Mouse (Mus musculus): ENCODE results near the gene Psen2. TPM values are rescaled to one million over a fixed set of nuclear protein-coding genes. Genes with fewer than 3 reads are reported as not detected.

Gene Psen2
- polyA plus RNA-seq, 1 experiment from 2014 or later, result 9.4 TPM

GRCm38 (mm10) chr1:180195703-180196381, 67.4 kb downstream of the Psen2 start:
- Histone ChIP-seq H3K4me3 (peak overlapping the region; percentile 71), H3K4me1 (peaks cover 15% of the 10 kb centered on the region), H3K36me3 (no peaks in the 10 kb centered on the region), H3K4me2 (peak overlapping the region; percentile 91), H3K27me3 (peaks cover 12% of the 10 kb centered on the region), H3K9ac (peak overlapping the region; percentile 69), H3K27ac (no peak overlapping the region), H3K9me3 (no peaks in the 10 kb centered on the region)
- under 1% methylated on average over 57 of the region's 57 CpGs for WGBS
- ATAC-seq (ENCODE audit: insufficient number of reproducible peaks, insufficient read depth, low FRiP score, low TSS enrichment, low read depth), result peak; percentile 99

- WGBS, result 26% methylated on average over 9 of the region's 9 CpGs
- 0 out of 2 replicates have a peak, but pooled peaks have one; percentile 56 for ATAC-seq (ENCODE audit: insufficient number of reproducible peaks, insufficient read depth, low FRiP score, low TSS enrichment, low read depth)
- peak overlapping the region; percentile 91 for H3K4me2 ChIP-seq
- H3K27me3 ChIP-seq, result peaks cover 12% of the 10 kb centered on the region
- H3K4me3 ChIP-seq, result peak overlapping the region; percentile 71
- no peaks in the 10 kb centered on the region for H3K36me3 ChIP-seq
- H3K4me1 ChIP-seq, result peaks cover 15% of the 10 kb centered on the region
- H3K27ac ChIP-seq, result peak overlapping the region; percentile 0; the same call in 1 of the 2 replicates
- no peaks in the 10 kb centered on the region for H3K9me3 ChIP-seq
- peak overlapping the region; percentile 69 for H3K9ac ChIP-seq
Observed at GRCm38 (mm10) chr1:180194781-180195471, 68.3 kb downstream of the Psen2 start.

DNA sequence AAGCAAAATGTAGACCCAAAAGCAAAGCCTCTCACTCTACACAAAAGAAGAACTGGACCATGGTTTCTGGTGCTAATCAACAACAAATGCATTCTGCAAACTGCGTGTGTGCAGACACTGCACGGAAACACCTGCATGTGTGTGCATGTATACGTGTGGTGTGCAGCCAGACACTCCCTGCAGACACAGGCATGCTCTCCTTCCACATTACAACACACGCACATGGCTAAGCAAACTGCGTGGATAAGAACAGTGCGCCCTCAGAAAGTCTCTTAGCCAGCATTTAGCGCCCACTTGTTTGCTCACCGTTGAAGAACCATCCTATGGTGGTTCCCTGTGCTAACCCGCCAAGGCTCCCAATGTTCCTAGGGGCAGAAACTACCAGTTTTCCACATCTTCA, 69.2 kb downstream of the Psen2 start:
- H3K27ac ChIP-seq, result no peak overlapping the region
- no peaks in the 10 kb centered on the region for H3K36me3 ChIP-seq
- WGBS, result 83% methylated on average over 9 of the region's 9 CpGs
- ATAC-seq (ENCODE audit: insufficient number of reproducible peaks, insufficient read depth, low FRiP score, low TSS enrichment, low read depth), result no peak
- no peak overlapping the region for H3K4me2 ChIP-seq
- no peak overlapping the region for H3K9ac ChIP-seq
- H3K4me1 ChIP-seq, result peaks cover 15% of the 10 kb centered on the region
- peaks cover 12% of the 10 kb centered on the region for H3K27me3 ChIP-seq
- no peak overlapping the region for H3K4me3 ChIP-seq
- no peaks in the 10 kb centered on the region for H3K9me3 ChIP-seq

DNA sequence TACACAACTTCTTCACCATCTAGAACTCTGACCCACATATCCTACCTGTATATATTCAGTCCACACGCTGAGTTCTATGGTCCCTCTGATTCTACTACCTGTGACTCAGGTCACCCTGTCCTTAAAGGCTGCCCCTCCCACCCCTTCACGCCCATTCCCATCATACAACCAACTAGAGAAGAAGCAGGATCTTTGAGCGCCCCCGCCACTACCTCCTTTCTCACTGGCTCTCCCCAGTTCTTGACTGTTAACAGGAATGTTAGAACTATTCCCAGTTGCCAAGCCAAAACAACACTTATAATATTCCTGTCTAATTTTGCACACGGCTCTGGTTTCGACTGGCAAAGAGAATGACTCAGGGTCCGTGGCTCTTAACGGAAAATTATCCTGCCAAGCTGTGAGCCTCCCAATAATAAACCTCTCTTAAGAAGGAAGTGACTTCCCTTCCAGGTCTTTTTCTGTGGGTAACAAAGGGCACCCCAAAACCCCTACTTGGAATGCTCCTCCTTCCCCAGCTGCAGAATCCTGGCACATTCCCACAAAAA, 69.8 kb downstream of the Psen2 start:
- no peak overlapping the region for H3K4me3 ChIP-seq
- ATAC-seq (ENCODE audit: insufficient number of reproducible peaks, insufficient read depth, low FRiP score, low TSS enrichment, low read depth), result no peak
- no peak overlapping the region for H3K27ac ChIP-seq
- H3K36me3 ChIP-seq, result no peaks in the 10 kb centered on the region
- no peaks in the 10 kb centered on the region for H3K9me3 ChIP-seq
- peaks cover 15% of the 10 kb centered on the region for H3K4me1 ChIP-seq
- WGBS, result 77% methylated on average over 8 of the region's 8 CpGs
- H3K4me2 ChIP-seq, result no peak overlapping the region
- peaks cover 12% of the 10 kb centered on the region for H3K27me3 ChIP-seq
- H3K9ac ChIP-seq, result no peak overlapping the region

DNA sequence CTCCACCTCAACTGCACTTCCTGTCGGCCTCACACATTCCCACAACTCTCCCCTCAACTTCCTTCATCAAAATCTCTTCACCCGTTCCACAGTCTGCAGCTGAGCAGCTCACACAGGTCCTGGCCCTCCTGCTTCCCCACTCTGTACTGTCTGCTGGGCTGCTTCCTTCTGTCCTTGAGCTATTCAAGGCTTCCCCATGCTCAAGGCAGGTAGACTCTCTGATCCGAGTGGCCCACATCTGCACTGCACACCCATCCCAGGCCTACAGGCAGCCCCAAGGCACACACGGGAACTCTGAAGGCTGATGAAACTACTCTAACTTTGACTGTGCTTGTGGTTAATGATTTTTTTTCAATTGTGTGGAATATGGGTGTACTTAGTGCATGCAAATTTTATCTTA, 70.4 kb downstream of the Psen2 start:
- no peak for ATAC-seq (ENCODE audit: insufficient number of reproducible peaks, insufficient read depth, low FRiP score, low TSS enrichment, low read depth)
- Histone ChIP-seq H3K27ac (no peak overlapping the region), H3K4me2 (no peak overlapping the region), H3K27me3 (peaks cover 12% of the 10 kb centered on the region), H3K36me3 (no peaks in the 10 kb centered on the region), H3K9ac (no peak overlapping the region), H3K4me1 (peaks cover 15% of the 10 kb centered on the region), H3K9me3 (no peaks in the 10 kb centered on the region), H3K4me3 (no peak overlapping the region)
- 47% methylated on average over 4 of the region's 4 CpGs for WGBS

GRCm38 (mm10) chr1:180191651-180192220, 71.5 kb downstream of the Psen2 start:
- H3K9ac ChIP-seq, result no peak overlapping the region
- no peaks in the 10 kb centered on the region for H3K36me3 ChIP-seq
- no peak overlapping the region for H3K4me3 ChIP-seq
- H3K4me2 ChIP-seq, result no peak overlapping the region
- WGBS, result 69% methylated on average over 7 of the region's 7 CpGs
- no peak overlapping the region for H3K27ac ChIP-seq
- no peaks in the 10 kb centered on the region for H3K9me3 ChIP-seq
- H3K27me3 ChIP-seq, result peaks cover 12% of the 10 kb centered on the region
- ATAC-seq (ENCODE audit: insufficient number of reproducible peaks, insufficient read depth, low FRiP score, low TSS enrichment, low read depth), result no peak
- peaks cover 15% of the 10 kb centered on the region for H3K4me1 ChIP-seq

DNA sequence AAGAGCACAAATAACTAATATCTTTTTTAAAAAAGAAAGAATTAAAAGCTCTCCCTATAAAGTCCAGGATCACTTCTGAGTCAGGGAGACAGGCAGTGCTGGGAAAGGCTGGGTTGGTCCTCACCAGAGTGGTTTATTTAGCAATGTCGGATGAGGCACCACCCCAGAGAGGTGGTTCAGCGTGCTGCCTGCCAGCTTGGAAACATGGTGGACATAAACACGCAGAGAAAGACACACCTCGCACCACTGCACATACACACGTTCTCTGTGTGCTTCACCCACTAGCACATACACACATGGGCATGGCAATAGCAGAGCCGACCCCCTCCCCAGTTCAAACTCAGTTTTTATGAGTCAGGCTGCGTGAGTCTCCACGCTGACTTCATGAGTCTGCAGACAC, 72.1 kb downstream of the Psen2 start:
- no peaks in the 10 kb centered on the region for H3K36me3 ChIP-seq
- peaks cover 12% of the 10 kb centered on the region for H3K27me3 ChIP-seq
- no peak overlapping the region for H3K9ac ChIP-seq
- H3K4me3 ChIP-seq, result no peak overlapping the region
- ATAC-seq (ENCODE audit: insufficient number of reproducible peaks, insufficient read depth, low FRiP score, low TSS enrichment, low read depth), result no peak
- H3K4me1 ChIP-seq, result peaks cover 10% of the 10 kb centered on the region
- WGBS, result 82% methylated on average over 8 of the region's 8 CpGs
- no peak overlapping the region for H3K27ac ChIP-seq
- H3K9me3 ChIP-seq, result no peaks in the 10 kb centered on the region
- no peak overlapping the region for H3K4me2 ChIP-seq

DNA sequence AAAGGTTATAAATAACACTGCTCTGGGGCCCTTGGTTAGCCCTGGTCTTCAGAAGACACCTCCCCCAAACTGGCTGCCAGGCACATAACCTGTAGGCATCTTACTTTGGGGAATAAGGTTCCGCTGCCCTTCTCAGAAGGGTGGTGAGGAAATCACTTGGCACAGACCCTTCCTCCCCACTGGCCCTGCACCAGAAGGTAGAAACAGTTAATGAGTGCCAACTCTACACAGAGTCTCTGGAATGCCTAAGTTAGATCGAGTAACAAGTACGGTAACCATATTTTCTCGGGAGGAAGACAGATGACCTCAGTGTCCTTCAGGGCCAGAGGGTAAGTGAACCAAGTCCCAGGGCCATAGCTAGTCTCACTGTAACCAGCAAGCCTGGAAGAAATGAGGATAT, 74.3 kb downstream of the Psen2 start:
- H3K27me3 ChIP-seq, result peaks cover 5% of the 10 kb centered on the region
- H3K4me1 ChIP-seq, result no peaks in the 10 kb centered on the region
- no peak for ATAC-seq (ENCODE audit: insufficient number of reproducible peaks, insufficient read depth, low FRiP score, low TSS enrichment, low read depth)
- no peak overlapping the region for H3K9ac ChIP-seq
- no peak overlapping the region for H3K4me2 ChIP-seq
- 65% methylated on average over 4 of the region's 4 CpGs for WGBS
- no peaks in the 10 kb centered on the region for H3K9me3 ChIP-seq
- H3K27ac ChIP-seq, result no peak overlapping the region
- no peaks in the 10 kb centered on the region for H3K36me3 ChIP-seq
- H3K4me3 ChIP-seq, result no peak overlapping the region

- Histone ChIP-seq H3K4me1 (no peaks in the 10 kb centered on the region), H3K4me3 (no peak overlapping the region), H3K9me3 (no peaks in the 10 kb centered on the region), H3K9ac (no peak overlapping the region), H3K27me3 (no peaks in the 10 kb centered on the region), H3K4me2 (no peak overlapping the region), H3K36me3 (no peaks in the 10 kb centered on the region), H3K27ac (no peak overlapping the region)
- no peak for ATAC-seq (ENCODE audit: insufficient number of reproducible peaks, insufficient read depth, low FRiP score, low TSS enrichment, low read depth)
- 81% methylated on average over 3 of the region's 3 CpGs for WGBS
Observed at GRCm38 (mm10) chr1:180186371-180186770, 76.9 kb downstream of the Psen2 start.

- no peaks in the 10 kb centered on the region for H3K36me3 ChIP-seq
- H3K9ac ChIP-seq, result no peak overlapping the region
- no peak overlapping the region for H3K4me2 ChIP-seq
- H3K27me3 ChIP-seq, result no peaks in the 10 kb centered on the region
- no peak for ATAC-seq (ENCODE audit: insufficient number of reproducible peaks, insufficient read depth, low FRiP score, low TSS enrichment, low read depth)
- WGBS, result 54% methylated on average over 5 of the region's 5 CpGs
- no peak overlapping the region for H3K4me3 ChIP-seq
- H3K9me3 ChIP-seq, result no peaks in the 10 kb centered on the region
- H3K4me1 ChIP-seq, result no peaks in the 10 kb centered on the region
- no peak overlapping the region for H3K27ac ChIP-seq
Observed at GRCm38 (mm10) chr1:180185877-180186276, 77.4 kb downstream of the Psen2 start.

DNA sequence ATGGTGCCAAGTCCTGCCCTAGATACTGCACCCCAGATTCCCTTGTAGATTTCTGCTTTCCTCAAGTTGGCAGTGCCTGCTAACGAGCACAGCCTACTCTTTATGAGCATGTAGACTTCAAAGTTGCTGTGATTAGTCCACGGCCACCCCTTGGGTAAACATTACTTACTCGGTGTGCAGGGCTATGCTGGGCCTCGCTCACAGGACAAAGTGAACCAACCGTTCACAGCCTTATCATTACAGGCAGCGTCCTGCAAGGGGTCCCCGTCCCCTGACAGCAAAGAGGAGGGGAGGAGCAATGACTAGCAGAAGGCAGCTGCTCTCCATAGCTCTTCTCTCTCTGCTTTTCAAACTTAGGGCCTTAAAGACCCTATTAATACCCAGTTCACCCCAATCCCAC, 78.5 kb downstream of the Psen2 start:
- 65% methylated on average over 7 of the region's 7 CpGs for WGBS
- Histone ChIP-seq H3K4me3 (no peak overlapping the region), H3K9ac (no peak overlapping the region), H3K27me3 (no peaks in the 10 kb centered on the region), H3K4me1 (no peaks in the 10 kb centered on the region), H3K27ac (no peak overlapping the region), H3K9me3 (no peaks in the 10 kb centered on the region), H3K36me3 (no peaks in the 10 kb centered on the region), H3K4me2 (no peak overlapping the region)
- no peak for ATAC-seq (ENCODE audit: insufficient number of reproducible peaks, insufficient read depth, low FRiP score, low TSS enrichment, low read depth)
